Mouse (Mus musculus) lung, postnatal 4 days (tissue): ENCODE results near the gene Rap2c.

Source experiments
- DNase-seq, 2 experiments: peaks; one replicate each; pipeline ENCODE4 v3.0.0; 2021

Gene Rap2c

DNA sequence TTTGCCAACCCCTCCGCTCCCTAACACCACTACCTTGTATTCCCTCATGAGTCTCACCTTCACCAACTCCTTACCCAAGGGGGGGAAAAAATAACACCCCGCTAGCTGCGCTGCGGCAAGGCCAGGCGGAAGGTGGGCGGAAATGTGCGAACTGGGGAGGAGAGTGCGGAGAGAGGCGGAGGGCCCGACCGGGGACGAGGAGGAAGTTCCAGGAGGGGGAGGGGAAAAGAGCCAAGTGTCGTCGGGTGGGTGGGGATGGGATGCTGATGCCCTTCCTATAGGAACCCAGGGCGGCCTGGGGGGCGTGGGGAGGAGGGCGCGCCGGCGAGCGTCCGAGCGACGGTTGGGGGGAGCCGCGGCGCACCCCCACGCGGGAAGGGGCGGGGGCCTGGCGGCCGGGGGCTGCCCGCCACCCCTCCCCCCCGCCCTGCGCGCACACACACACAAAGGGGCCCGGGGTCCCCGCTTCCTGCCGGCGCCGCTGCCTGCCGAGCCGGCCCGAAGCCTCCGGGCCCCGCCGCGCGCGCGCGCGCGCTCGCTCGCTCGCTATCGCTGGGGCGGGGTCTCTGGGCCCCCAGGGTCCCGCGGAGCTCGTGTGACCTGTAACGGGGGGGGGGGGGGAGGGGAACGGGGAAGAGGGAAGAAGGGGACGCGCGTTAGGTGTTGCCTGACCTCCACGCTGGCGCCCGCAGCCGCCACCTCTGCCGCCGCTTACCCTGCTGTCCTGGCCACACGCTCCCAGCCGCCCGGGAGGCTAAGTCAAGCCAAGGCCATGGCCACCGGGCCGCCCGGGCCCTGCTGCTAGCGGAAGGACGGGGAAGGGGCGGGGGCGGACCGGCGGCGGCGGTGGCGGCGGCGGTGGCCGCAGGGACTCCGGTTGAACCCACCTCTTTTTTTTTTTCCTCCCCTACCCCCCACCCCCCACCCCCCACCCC is at the start of gene Rap2c:
Gene Rap2c, minus strand, starts transcription at position 168 of the 935 bp plus-strand sequence.
- DNase-seq, result peak; percentile 79 to 83

DNA sequence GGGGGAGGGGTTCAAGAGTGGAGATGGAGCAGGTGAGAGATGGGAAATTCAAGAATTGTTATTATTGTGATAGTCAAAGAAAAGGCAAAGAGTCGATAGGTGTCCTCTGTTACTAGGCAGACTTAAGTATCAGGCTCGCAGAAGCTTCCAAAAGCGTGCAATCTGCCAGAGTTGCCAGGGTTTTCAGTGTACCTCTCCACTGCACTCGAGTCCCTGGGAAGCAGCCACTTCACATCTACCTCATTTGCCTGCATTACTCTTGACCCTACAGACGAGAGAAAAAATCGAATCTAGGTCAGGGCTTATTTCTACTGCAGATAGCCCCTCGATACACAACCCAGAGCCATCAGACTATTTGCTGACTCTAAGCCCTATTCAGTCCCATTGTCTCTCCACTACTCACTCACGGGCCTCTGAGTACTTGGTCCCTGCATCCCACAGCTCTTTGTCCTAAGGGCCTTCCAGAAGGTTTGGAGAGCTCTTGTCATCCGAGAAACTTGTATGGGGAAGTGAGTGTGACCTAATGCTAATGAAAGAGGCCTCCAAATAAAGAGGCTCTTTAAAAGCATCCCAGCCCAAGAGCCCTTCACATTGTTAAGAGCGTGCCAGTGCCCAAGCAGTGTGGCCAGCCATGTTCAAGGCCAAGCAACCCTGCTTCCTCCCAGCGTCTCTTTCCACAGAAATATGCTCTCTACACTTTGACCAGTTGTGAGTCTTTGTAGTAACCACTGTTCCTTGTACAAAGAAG is 48.9 kb upstream of the Rap2c start:
- peak; percentile 20 to 41 for DNase-seq

DNA sequence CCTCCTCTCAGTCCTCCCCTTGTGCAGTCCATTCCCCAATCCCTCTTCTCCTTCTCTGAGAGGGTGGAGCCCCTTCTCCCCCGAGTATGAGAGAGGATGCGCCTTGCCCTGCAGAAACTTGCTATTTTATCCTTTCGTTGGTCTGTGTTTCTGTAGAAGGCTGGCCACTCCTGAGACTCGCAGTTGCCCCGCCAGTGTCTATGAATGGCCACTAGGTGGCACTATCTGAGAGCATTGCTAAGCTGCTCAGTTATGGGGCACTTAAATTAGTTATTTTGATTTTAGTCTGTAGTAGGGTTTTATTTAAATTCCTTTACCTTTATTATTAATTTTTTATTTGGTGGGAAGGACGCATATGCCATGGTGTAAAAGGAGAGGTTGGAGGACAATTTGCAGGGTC is 48.0 kb upstream of the Rap2c start:
- DNase-seq, result peak; percentile 51 to 62

DNA sequence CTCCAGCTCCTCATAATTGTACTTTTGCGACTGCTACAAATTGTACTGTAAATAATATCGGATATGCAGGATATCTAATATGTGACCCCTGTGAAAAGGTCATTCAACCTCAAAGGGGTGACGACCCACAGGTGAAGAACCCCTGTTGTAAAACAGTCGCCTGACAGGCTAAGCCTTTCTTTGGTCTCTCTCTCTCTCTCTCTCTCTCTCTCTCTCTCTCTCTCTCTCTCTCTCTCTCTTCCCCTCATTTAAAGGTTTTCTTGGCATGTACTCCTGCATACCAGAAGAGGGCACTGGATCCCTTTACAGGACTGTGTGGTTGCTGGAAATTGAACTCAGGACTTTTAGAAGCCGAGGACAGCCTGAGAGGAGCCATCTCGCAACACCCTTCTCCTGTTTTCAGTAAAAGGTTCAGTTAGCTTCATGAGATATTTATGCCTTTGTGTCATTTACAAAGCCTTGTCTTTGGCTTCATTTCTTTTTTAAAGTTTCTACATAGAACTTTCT is 47.4 kb upstream of the Rap2c start:
- DNase-seq, result no peak

DNA sequence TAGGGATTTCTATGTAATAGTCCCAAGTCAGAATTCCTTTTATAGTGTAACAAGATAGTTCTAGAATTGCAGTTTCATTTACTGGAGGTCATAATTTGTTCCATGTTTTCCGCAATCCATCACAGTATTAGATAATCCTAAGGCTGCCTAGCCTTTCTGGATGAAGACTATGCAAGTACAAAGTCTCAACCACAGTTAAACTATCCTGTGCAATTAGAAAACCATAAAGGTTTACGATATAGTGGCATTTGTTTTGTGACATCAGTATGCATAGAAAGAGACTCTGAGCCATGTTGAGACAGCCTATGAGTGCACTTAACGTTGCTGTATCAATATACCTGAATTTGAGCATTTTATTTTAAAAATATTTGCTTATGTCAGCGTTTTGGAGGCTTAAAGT is 42.4 kb upstream of the Rap2c start:
- no peak for DNase-seq

DNA sequence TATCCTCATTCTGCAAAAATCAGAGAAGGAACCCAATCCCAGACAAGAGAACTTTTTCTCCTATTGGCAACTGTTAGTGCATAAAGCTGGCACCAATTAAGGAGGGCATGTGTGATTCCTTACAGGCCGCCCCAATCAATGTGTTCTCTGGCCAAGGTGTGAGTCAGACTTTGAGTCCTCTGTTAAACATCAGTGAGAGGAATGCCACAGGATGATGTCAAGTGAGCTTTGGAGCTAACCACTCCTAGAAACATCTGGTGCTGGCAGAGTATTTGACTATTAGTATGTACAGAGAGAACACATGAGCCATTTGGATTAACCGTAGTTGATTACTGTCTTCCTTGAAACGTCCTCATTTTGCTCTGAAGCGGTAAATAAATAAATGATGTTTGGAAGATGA is 40.9 kb upstream of the Rap2c start:
- DNase-seq, result no peak

DNA sequence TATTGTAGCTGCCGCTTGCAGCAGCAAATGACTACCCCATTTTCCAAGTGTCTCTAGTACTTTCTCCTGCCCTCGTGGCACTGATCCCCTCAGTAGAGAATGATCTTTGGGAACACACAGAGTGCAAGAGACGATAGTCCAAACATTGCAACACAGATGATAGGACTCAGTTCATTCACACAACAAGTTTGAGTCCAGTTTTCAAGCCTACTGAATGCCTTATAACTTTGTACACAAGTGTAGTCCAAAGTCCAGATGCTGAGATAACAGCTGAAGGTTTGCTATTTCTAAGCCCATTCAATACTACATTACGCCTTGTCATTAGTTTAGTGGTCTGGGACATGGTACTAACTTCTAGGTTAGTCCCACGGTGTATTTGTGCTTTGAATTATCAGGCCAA is 40.5 kb upstream of the Rap2c start:
- DNase-seq, result no peak

DNA sequence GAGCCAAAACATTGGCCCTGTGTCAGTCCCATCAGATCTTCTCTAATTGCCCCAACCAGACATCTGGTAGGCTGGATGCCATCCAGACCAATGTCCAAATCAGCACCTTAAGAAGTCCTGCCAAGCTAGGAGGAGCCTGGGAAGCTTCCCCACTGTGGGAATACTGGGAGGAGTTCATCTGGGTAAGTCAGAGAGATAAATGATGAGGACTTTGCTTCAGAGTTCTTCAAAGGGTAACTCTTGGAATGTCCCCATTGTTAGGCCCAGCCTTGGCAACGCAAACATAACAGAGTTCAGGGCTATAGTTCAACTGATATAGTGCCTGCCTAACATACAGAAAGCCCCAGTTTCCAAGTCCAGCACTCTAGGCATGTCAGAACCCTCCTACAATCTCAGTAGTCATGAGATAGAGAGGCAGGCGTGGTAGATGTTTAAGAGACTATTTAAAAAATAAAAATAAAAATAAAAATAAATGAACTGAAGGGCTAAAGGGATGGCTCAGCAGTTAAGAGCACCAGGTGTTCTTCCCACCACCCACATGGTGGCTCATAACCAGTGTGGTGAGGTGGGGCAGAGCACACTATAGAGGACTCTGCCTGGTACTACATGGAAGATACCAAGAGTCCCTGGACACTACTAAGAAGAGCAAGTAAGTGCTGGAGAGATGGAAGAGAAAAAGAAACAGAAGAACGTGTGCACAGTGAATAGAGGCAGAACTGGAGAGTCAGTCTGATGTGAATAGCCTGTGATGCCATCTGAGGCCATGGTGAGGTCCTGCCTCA is 34.1 kb upstream of the Rap2c start:
- no peak for DNase-seq

DNA sequence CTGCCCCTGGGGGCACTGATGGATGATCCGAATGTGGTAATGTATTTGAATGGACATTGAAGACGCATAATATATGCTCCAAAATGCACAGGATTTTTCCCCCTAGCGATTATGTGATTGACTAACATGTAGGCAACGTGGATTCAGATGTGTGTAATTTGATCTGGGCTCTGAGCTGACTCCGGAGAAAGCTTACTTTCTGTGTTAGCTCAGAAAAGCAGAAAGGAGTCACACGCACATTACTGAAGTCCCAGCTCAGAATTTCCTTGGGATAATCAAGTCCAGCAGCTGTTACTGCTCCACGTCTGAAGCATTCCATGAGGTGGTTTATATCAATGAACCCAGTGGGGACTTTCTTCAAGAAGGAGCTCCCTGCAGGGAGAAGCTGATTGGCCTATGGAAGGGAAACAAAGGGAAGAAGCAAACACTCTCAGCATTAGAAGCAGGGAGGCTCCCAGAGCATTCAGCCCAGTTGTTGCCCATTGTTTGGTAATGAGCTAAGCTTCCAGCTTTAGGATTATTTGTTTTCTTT is 17.9 kb upstream of the Rap2c start:
- DNase-seq, result no peak

DNA sequence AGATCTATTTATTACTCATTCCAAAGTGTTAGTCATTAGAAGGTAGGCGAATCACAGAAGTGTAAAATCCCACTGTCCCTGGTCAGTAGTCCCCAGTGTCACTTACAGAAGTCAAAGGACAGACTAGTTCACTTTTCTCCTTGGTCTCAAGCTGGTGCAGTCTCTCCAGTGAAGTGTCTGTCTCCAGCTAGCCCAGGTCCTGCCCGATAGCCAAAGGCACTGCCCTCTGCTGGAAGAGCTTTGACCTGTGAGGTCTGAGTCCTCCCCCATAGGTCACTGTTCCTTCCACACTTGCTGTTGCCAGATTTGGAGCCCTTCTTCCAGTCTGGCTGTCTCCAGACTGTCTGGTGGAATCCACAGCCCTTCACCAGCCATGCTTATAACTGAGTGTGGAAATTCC is 2.1 kb upstream of the Rap2c start:
- DNase-seq, result peak; percentile 50 to 61

DNA sequence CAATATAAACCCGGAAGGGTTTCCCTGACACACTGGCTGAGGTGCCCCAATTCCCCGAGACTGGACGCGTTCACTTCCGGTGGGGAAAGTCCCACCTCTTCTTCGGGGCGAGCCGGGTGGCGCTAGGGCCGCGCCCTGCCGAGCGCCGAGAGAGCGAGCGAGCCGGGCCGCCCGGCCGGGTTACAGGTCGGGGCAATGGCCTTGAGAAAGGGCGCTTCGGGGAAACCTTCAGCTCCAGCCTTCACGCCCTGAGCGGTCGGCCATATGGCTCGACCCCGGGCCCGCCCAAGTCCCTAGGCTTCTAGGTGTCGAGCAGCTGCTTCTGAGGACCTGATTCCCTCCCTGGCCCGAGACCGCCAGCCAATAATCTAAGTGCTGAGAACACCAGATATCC is 965 bp upstream of the Rap2c start:
- DNase-seq, result peak; percentile 80 to 89

DNA sequence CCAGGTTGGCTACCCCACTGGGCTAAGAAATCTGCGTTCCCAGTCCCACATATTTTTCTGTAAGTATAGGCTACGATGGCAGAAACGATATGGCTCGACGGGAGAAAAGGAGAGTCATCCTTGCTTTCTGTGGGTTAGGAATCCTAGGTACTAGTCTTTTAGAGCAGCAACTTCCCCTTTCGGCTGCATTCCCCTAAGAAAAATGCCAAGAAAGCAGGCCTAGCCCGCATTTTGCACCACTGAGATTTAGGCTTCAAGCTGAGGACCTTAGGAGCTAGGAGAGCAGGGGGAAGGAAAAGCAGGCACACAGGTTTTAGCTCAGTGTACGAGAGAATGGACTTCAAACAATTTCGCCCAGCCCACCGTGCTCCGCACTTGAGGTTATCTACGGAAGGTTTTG is 892 bp downstream of the Rap2c start:
- DNase-seq, result peak in 1 of 2 experiments; percentile 20

DNA sequence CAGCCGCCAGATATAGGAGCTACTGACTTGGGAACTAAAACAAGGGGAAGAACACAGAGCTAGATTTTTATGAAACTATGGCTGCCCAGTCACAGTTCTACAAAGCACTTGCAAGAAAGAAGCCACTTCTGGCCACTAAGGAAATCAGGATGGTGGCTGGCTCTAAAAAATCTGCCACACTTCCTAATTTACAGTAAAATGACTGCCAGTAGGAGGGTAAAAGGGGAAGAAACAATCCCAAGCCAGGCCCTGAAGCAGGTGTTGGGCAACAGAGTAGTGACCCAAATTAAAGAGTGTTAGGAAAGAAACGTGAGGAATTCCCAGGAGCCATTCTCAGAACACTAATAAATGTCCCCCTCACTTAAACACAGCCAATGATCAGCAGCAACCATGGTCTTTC is 5.5 kb downstream of the Rap2c start:
- DNase-seq, result no peak

DNA sequence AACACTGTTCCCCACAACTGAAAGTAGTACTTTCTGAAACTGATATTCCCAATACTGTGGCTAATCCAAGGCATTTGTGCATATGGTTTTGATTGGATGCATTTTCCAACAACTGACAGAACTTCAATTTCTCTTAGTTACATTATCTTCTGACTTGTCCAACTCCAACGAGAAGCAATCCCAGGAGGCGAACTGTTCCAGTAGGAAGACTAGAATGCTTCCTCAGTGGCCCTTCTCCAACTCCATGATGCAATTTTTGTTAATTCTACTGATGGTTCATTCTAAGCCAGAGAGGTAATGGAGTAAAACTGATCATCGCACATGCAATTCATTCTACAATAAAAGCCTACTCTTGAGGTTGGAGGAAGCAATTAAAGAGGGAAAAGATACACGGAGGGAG is 7.5 kb downstream of the Rap2c start:
- no peak for DNase-seq

DNA sequence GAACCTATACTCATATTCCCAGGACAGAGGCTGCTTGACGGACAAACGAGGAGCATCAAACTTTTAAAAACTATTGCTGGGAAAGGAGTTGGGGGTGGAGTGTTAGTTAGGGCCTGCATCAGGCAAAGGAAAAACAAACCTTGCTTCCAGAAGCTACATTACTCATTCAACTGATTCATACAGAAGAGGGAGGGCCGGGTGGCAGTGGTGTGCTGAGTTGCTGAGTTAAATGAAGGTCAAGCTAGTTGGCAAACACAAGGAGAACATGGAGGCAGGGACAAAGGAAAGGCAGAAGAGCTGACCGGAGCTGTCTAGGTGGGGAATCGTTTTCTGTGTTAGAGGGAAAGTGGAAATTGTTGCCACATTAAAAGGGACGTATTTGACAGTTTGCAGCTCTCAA is 17.0 kb downstream of the Rap2c start:
- no peak for DNase-seq

DNA sequence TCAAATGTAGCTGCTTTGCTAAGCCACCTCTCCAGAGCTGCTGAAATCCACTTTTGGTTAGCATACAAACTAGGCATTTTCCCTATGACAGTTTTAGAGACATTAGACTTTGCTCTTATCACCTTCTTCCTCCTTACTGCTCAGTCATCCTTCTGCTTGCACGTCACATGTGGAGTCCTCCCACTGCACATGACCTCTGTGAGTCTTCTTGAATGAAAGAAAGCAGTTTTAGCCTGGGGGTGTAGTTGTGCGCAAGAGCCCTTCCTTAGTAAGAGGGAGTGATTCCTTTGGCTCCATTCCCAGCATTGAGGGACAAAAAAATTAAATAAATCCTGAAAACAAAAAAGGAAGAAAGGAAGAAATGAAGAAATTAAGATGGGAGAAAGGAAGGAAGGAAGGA is 22.5 kb downstream of the Rap2c start:
- DNase-seq, result no peak

DNA sequence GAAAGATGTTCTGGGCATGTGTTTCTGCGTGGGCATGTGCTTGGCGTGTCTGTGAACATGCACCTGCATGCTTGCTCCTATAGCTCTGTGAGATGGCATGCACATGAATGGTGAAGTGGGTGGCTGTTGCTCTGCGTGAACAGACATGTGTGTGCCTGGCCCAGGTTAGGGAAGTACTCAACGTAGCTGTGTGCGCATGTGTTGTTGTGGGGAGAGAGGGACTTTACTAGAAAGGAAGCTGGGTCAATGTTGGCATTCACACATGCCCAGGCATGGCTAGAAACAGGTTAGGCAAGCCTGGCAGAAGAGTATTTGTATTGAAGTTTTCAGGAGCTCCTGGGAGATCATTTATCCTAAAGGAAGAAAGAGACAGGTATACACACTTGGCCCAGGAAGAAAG is 26.5 kb downstream of the Rap2c start:
- DNase-seq, result no peak

DNA sequence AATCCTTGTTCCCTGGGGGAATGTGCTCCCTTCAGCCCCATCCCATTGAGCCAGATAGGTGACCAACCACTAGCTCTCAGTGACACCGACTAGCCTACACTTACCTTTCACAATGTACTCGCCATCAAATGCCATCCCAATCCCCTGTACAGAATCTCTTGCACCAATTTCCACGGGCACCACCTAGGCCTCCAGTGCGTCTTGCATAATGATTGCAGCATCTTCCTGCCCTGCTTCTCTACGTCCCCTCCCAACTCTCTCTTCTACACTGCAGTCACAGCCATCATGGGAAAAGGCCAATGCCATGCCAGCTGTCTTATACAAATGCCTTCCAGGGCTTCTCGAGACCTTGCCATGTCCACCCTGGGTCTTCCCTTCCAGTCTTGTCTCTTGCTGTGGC is 27.9 kb downstream of the Rap2c start:
- no peak for DNase-seq

DNA sequence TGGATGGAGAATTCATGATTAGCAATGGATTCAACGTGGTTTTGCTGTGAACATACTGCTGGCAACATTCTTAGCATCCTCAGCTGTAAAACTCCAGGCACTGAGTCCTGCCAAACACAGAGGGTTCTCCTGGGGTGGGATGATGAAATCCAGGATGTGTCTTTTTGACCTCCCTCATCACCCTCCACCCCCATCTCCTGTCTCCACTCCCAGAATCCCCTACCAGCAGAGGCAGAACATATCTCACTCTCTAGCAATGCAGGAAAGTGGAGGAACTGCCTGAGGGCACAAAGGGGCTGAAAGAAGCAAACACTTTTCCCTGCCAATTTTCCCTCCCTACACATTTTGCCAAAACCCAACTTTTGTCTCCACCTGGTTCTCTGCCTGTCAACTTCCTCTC is 29.2 kb downstream of the Rap2c start:
- no peak for DNase-seq

DNA sequence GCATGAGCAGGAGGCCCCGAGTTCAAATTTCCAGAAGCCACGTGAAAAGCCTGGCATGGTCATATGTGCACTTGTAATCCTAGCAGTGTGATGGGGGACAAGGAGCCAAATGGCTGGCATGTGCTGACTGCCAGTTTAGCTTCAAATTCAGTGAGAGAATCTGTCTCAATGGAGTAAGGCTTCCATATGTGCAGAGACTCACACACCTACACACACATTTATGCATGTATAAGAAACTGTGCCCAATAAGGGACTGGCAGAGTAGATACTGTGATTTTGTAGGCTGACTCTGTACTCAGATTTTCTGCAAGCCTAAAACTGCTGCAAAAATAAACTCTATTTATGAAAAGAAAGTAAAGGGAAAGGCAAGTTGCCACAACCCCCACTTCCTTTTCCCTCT is 39.4 kb downstream of the Rap2c start:
- DNase-seq, result no peak

DNA sequence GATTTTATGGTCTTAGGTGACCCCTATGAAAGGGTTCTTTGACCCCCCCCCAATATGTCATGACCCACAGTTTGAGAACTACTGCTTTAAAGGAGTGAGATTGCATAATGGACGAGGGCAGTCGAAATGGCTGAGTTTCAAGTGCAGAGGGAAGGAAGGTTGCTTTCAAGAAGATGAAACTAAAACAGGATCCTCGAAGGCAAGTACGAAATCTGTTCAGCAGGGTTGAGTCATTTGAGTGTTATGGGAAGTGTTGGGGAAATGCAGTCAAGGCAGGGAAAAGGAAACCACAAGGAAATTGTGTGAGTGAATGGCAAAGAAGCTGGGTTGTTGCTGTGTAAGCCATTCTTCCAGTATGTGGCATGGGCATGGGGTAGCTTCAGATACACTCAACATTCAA is 45.7 kb downstream of the Rap2c start:
- no peak for DNase-seq

DNA sequence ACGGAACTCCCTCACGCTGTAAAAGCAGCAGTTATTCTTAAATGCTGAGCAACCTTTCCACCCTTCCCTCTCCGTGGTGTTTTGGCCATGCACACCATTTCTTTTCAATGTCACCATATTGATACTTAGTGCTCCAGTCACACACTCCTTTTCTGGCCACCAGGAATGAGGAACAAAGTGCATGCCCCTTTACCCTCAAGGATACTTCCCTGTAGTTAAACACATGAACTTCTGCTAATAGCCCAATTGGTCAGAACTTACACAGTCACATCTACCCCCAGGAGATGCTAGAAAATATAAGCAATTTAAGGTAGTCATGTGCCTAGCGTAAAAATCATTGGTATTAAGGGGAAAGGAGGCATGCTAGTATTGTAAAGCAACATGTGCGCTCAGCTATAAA is 47.9 kb downstream of the Rap2c start:
- DNase-seq, result no peak
